Mouse (Mus musculus): Measurements from ENCODE around the gene Cfap46.

DNA sequence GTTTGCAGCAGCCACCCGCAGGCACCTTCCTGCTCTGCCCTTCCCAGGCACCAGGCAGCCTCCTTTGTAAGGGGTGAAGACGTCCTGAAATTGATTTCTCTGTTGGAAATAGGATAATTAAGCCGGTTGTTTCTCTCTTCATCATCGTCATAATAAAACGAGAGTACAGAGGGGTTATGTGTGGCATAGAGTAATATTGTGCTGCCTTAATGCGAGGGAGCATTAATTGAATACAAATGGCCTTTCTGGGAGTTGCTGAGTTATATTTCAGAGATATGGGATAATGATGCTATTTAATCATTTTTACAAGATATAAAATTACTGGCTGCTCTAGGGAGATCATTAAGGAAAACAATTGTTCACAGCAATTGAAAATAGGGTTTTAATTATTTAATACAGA is 88.3 kb downstream of the Cfap46 start:
- no peak for TF ChIP-seq CTCF (IDR thresholded peaks at IDR 0.05; ENCODE audit: extremely low read depth, insufficient read depth, insufficient read length, insufficient replicate concordance)
- TF ChIP-seq POLR2A (IDR thresholded peaks at IDR 0.05; ENCODE audit: low read depth, low read length), result no peak
